Mouse (Mus musculus): Measurements from ENCODE around the gene Tnik.

The Tnik gene

DNA sequence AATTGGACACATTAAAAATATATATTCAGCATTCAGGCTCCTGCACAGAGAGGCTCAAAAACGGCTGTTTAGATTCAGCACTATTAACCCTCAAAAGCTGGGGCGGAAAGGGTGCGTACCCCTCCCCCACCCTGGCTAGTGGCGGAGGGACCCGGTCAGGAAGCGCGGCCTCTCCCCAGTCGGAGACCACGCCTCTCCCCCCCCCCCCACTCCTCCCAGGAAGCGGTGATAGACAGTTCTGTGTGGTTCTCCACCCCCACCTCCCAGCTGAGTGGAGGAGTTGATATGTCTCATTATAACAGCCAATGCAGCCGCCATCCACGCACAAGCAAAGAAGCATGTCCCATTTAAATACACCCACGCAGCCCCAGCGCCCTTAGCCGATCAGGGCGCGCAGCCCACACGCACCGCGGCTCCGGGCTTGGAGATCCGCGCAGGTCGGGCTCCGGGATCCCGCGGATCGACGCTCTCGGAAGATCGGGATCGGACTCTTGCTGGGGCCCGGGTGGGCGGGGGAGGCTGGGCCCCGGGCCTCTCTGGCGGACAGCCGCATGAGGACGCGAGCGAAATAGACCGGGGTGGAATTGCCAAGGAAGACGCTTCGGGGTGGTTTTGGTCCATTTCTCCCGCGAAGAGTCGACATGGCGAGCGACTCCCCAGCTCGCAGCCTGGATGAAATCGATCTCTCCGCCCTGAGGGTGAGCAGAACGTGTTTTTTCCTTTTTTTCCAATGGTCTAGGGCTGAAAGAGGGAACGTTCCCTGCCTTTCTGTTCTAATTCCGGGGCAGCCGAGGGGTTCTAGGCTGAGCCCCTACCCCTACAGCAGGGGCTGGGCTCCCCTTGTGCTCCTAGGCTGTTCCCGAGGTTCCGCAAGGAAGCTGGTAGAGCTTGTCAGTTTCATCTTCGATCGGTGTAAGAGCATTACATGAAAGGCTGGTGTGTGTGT, at the start of gene Tnik:
Gene Tnik, plus strand, starts transcription at position 213 of the 946 bp plus-strand sequence.
- DNase-seq (ENCODE audit: low read depth, low spot score): no peak

DNA sequence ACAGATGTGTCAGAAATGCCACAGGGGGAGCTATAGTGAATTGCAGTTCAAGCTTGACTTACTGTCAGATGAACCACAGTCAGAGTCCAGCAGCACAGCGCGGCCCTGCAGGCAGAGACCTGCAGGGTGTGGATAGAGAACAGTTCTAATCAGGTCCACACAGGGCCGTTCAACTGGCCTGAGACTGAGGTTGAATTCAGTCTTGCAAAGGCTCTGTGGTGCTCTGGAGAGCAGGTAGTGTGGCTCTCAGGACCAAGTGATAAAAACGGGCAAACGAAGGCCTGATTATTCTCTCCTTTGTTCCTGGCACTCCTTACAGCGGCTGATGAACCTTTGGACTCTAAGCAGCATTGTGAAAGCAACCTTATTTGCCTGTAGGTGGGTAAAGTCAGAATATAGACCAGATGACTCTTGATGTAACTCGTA, 48.1 kb upstream of the Tnik start:
- DNase-seq (ENCODE audit: low read depth, low spot score): no peak

DNA sequence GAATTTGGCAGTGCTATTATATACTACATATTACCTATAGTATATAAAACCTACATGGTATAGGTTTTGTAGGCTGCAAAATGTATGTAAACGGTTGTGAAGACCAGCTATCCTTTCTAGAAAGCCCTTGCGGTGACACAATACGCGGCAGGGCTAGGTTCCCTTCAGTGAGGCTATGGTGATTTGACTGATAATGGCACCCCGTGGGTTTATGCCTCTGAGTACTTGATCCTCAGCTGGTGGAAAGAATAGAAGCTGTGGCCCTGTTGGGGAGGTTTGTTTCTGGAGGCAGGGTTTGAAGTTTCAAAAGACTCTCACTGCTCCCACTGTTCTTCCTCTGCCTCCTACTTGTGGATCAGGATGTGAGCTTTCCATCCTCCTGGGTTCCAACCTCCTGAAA, 46.0 kb upstream of the Tnik start:
- DNase-seq (ENCODE audit: low read depth, low spot score): no peak

DNA sequence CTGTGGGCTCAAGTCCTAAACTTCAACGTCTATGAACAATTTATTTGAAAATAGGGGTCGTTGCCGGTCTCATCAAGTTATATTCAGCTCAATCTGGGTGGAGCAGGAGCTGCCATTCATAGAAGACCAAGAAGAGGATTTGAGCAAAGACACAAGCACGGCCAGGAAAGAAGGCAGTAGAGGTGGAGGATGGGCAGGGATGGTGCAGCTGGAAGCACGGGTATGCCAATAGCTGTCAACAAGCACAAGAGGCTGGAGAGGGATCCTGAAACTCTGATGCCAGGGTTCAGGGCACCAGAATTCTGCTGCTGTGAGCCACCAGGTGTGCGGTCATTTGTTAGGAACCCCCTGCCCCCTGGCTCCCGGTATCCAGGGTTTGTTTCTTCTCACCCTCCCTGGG, 43.5 kb upstream of the Tnik start:
- no peak for DNase-seq (ENCODE audit: low read depth, low spot score)

DNA sequence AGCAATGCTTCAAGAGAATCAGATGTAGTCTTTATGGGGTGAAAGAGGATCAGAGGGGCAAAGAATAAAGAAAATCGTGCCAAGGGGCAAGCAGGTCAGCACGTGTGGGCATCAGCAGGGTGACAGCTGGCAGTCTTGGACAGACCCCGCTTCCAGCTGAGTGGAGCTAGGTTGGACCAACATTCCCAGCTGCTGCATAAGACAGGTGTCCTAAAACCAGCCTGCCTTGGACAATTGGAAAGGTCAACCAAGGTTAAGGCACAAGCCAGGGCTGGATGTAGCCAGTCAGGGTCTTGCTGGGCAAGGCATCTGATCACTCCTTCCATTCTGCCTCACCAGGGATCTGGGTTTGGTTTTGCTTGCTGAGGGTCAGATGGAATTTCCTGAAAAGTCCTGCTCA, 43.0 kb upstream of the Tnik start:
- DNase-seq (ENCODE audit: low read depth, low spot score): no peak

DNA sequence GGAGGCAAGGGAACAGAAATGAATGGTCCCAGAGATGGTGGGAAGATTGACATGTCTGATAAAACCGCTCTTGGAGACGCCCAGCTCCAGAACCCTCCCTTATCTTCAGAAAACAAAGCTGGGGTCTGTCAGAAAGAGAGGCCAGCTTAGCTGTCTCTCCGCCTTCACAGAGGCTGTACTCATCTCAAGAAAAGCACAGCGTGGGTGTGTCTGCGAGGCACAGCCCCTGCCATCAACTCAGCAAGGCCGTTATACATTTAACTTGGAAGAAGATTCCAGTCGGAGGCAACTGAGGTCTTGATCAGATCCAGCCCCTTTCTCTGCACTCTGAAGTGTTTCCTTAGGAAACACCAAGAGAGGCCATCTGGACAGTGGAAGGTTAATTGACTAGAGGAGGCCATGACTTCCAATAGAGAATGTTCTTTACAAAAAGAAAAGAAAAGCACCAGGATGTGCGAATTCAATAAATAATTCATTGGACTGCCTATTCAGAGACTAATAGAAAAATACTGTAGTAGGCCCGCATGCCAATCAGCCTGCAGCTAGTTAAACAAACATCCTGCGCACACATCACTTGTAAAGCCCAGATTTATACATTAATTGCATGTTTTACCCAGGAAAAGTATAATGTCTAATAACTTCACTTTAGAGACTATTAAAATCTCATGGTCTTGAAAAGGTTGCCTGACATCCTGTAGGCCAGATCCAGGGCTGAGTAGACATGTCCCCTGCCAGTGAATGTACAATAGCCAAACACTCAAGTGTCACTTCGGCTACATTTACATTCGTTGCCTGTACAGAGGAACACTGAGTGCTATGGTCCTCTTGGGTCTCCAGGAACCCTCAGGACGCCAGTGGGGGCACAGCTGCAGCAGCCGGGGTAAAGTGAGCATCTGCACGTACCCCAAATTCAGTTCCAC, 38.3 kb upstream of the Tnik start:
- DNase-seq (ENCODE audit: low read depth, low spot score): no peak

DNA sequence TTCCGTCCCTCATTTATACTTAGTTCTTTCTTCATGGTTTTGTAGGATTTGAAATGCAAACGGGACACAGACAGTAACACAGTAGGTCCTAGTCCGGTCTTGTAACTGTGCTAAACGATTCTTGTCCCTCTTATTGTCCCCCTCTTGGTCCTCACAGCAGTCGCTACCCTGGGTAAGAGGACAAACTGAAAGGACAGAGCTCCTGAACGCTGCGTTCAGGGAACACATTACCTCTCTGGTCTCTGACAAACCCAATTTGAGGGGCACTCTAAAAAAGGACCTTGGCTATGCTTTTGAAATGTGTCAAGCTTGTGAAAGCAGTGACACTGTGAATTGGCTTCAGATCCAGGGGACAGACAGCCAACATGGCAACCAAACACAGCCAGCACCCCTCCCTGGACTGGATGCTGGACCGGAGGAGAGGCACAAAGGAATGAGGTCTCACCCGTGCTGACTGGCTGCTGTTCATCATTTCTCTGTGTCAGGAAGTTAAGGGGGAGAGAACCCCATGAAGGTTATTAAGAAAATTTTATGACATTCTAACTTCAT, 37.6 kb upstream of the Tnik start:
- no peak for DNase-seq (ENCODE audit: low read depth, low spot score)

DNA sequence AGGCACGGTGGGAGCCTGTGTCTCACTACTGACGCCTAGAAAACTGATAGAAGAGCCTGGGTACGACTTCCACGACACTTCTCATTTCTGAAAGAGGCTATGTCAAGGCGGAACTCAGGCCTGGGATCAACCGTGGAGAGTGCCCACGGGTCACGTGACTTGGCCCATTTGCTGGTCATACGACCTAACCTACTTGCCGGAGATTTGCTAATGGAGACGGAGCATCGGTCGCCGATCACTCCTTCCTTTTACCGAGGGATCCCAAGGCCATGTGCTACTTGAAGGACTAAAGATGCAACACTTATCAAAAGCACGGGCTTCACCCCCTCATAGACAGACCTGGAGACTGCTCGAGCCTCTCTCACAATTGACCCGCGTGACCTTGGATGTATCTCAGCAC, 36.8 kb upstream of the Tnik start:
- DNase-seq (ENCODE audit: low read depth, low spot score): no peak

DNA sequence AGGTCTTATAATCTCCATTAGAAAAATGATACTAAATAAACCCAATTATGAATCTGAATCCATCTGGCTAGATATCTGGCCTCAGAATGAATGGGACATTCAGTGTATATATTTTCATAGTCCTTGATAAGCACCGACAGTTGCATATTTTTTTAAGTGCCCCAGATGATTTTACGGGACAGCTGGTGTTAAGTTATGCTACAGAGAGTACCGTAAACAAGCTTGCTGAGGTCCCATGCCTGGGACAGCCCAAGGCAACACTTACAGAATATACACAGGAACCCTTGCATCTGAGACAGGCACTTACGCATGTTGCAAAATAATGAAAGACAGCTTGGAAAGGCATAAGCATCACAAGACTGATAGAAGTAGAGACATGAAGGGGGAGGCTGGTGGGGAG, 34.1 kb upstream of the Tnik start:
- DNase-seq (ENCODE audit: low read depth, low spot score): no peak

DNA sequence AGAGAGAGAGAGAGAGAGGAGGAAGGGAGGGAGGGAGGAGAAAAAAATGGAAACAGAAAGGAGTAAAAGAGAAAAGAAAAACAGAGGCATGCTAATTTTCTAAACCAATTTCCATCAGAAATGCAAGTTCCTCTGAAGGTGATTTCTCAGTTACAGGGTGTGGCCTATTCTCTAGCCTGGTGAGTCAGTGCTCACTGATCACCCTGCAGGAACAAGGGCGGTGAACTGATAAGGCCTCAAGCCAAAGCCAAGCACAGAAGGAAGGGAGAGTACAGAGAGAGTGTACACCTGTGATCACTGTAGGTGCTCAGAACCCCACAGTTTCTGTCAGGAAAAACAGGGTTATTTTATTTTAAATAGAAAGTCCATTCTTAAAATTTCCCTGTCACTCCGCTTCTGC, 33.5 kb upstream of the Tnik start:
- DNase-seq (ENCODE audit: low read depth, low spot score): no peak

DNA sequence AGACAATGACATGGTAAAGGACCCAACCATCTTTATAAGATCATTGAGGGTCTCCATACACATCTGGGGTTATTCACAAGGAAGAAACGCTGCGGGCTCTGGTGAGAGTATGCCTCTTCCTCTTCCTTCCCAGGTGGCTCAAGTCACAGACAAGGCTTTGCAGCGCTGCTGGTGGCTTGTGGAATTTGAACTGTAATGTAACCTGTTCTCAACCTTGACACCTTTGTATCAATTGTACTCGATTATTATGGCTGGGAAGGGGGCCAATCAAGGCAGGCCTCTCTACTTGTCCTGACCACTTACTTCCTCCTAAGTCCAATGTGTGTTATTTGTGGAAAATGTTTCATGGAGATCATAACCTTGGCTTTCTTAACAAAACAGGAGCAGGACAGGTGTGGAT, 30.1 kb upstream of the Tnik start:
- no peak for DNase-seq (ENCODE audit: low read depth, low spot score)

DNA sequence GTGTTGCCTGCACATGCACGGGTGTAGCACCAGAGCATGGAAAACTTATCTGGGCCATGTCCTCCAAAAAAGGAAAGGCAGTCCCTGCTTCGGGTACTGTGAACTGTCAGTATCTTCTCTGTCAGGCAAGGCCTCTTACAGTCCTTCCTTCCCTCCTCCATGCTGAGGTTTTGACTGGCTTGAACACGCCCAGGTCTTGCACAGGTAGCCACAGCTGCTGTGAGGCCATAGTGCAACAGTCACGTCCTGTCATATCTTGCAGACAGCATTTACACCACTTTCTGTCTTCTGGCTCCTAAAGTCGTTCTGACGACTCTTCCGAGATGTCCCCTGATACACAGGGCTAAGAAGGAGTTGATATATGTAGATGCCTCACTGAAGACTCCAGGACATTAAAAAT, 28.8 kb upstream of the Tnik start:
- DNase-seq (ENCODE audit: low read depth, low spot score): no peak

DNA sequence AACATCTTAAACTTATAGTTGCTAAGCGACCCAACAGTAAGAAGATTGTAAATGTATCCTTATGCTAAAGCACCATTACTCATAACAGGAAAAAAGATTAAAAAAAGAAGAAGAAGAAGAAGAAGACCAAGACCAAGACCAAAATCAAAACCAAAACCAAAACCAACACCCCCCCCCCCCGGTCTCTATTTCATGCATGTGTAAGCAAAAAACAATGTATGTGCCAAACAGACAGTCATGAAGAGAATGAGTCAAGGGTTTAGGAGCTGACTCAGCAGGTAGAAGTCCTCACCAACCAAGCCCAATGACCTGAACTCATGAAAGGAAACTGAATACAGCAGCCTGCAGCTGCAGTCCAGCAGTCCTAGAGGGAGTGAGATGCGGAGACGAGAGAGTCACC, 26.3 kb upstream of the Tnik start:
- DNase-seq (ENCODE audit: low read depth, low spot score): no peak

DNA sequence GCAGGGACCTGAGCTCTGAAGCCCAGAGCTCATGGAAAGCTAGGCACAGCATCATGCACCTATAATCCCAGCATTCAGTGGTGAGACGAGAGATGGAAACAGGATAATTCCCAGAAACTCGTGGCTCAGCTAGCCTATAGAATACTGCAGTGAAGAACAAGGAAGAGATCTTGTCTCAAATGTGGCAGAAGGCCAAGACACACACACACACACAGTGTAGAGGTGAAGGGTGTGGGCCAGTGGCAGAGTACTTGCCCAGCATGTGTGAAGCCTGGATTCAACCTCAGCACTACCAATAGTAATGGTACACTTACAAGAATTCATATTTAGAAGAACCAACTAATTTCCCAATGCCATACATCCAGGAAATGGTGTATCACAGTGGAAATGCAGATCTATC, 24.9 kb upstream of the Tnik start:
- DNase-seq (ENCODE audit: low read depth, low spot score): no peak

DNA sequence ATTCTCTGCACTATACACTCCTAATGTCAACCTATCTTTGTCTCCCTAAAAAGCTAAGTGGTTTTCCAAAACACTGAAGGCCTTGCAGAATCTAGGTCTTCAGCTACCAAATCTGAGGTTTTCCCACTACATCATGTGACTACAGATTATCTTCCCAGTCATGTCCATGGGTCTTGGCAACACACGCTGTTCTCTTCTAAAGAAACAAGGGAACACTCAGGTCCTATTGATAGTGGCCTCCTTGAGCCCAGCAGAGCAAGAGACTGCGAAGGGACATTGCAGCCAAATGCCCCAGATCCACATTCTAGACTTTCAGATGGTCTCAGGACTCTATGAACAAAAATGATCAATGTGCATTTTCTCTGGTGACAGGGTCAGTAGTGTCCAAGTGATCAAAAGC, 20.5 kb upstream of the Tnik start:
- DNase-seq (ENCODE audit: low read depth, low spot score): no peak

DNA sequence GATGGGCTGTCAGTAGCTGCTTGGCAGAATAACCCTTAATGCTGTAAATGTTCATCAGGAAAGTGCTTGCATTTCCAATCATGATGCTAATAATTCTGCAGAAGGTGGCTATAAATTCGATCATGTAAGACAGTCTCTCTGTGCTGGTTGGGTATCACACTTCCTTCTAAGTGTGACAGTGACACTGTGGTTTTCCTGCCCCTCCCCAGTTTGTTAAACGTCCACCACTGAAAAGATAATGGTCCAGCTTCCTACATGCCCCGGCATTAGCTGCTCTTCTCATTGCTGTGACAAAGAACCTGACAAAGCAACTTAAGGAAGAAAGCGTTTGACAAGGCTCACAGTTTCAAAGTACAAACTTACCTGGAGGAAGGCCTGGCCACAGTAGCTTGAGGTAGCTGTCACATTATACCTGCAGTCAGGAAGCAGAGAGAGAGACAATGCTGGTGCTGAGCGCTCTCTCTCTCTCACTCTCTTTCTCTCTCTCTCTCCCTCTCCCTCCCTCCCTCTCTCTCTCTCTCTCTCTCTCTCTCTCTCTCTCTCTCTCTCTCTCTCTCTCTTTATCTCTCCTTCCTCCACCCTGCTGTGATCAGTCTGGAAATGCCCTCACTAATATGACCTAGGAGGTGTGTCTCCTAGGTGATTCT, 18.6 kb upstream of the Tnik start:
- no peak for DNase-seq (ENCODE audit: low read depth, low spot score)

DNA sequence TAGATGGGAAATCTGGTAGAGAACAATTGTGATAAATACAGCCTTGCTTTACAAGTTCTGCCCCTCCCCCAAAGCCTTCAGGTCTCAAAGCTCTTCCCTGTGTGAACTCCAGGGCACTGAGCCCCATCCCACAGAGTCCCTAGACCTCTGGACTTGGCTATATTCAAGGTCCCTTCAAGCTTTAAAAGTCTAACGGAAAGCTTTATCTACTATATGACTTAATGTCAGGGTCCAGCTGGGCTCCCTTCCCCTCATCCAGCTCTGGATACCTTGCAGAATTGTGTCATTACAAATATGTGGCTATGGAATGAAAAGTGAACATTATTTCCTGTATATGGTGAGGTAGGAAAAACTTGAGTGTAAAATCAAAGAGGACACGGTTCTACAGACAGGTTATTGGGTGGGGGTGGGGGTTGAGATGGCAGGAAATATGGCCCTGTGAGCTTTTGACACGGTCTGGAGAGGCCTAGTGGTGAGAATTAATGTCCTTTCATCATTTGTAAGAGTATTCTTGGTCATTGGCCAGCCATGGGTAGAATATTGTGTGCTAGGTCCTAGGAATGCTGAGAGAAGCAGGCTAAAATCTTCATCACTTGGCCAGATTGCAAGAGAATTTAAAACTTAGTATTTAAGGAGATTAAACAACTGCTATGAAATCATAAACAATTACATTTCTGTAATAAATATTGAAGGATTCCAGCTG, 14.6 kb upstream of the Tnik start:
- no peak for DNase-seq (ENCODE audit: low read depth, low spot score)

DNA sequence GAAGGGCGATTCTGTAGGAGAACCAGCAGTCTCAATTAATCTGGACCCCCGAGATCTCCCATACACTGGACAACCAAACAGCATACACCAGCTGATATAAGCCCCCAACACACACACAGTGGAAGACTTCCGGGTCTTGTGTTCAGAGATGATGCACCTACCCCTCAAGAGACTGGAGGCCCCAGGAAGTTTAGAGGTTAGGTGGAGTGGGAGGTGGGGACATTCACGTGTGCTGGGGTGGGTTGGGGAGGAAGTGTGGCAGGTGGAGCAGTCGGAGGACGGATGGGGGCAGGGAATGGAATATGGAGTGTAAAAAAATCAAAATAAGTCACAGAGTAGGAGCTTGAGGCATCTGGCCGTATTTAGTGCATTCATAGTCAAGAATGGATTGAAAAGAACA, 7.3 kb upstream of the Tnik start:
- DNase-seq (ENCODE audit: low read depth, low spot score): no peak

DNA sequence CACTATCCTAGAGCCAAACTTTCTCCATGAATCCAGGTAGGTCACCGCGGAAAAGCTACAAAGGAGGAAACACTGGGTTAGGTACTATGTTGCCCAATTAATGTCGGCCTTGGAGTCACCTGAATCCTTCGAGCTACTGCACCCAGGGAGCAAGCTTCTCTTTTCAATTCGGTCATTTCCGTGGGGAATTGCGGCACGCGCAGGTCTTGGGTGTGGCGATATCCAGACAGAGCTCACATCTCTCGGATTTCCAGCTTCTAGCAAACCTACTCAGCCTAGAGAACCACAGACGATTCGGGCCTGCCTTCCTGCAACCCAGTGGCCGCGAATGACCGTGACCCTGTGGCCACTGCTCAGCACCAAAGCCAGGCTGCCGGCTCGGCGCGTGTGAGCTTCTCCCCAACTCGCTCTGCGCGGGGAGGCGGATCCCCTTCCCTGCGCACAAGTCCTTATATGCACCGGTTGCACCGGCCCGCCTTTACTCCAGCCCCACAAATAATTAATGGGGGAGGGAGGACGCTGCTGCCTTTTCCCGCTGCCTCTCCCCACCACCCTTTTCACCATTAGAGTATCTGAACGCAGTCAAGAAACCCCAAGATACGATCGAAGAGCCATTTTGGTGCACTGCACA, 528 bp upstream of the Tnik start:
- DNase-seq (ENCODE audit: low read depth, low spot score): no peak

DNA sequence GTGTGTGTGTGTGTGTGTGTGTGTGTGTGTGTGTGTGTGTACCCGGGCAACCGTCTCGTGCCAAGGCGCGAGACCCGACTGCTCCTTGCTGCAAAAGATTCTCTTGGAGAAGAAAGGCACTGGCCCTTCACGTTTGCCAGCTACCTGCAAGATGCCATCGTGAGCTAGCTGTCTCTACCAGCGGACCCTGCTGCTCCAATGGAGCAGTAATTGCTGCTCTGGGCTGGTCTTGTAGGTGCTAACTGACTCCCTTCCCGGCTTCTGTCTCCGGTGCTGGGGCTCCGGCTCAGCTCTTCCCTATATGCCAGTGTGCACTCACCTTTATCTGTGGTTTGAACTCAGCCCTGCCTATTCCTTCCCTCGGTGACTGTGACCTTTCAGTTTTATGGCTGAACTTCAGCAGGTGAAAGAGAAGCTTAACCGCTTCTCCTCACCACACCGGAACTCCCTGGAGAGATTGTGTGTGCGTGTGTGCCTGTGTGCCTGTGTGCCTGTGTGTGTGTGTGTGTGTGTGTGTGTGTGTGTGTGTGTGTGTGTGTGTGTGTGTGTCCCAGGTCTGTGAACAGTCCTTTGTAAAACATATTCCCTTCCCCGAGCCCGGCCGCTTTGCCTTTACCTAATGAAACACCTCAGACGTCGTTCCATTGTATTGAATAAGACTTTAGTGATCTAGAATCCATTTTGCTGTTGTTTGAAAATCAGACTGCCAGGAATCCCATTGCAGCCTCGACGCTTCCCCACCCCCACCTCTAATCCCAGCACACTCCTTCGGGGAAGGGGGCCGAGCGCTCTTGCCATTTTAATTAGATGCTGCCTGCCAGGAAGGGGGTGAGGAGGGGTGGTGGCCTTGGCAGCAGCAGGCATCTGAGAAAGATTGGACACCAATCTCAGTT, 1.2 kb downstream of the Tnik start:
- DNase-seq (ENCODE audit: low read depth, low spot score): no peak

Measured in A20 (cell line).